Mouse (Mus musculus) erythroblast, embryonic 14.5 days (primary cell): ENCODE results near the gene Dock1. TPM values are rescaled to one million over a fixed set of nuclear protein-coding genes. Genes with fewer than 3 reads are reported as not detected.

ENCODE experiments used
- H3K27me3 ChIP-seq: 2 replicates; pipeline ENCODE4 v1.6.1; 2012; ENCODE audit warnings: inconsistent platforms; ENCODE audit not compliant: control insufficient read depth
- H3K36me3 ChIP-seq: 2 replicates; pipeline ENCODE4 v1.6.1; 2012; ENCODE audit warnings: mild to moderate bottlenecking, inconsistent platforms; ENCODE audit not compliant: control insufficient read depth
- H3K4me1 ChIP-seq: 2 replicates; pipeline ENCODE4 v1.6.1; 2012; ENCODE audit warnings: inconsistent platforms; ENCODE audit not compliant: control insufficient read depth
- H3K4me3 ChIP-seq: replicated peaks from 2 replicates; pipeline ENCODE3; 2012; ENCODE audit warnings: moderate library complexity, mild to moderate bottlenecking, inconsistent platforms
- H3K9me3 ChIP-seq: 2 replicates; pipeline ENCODE4 v1.6.1; 2012; ENCODE audit warnings: low read length, inconsistent platforms, mixed read lengths; ENCODE audit not compliant: control insufficient read depth
- GATA1 ChIP-seq: IDR thresholded peaks from 2 replicates; pipeline ENCODE4 v1.6.1; 2012; ENCODE audit warnings: low read length, inconsistent platforms, mixed read lengths
- TAL1 ChIP-seq: IDR thresholded peaks from 3 replicates; pipeline ENCODE4 v1.6.1; 2012; ENCODE audit warnings: low read length, inconsistent platforms, mixed read lengths
- polyA plus RNA-seq: library from polyadenylated mRNA; stranded (reverse); fragments of >175 nt; gene quantifications from 2 replicates; pipeline ENCODE4 v1.2.3, GENCODE M21; 2012

Gene Dock1
- polyA plus RNA-seq, 1 experiment = not detected

GRCm38 (mm10) chr7:134883516-134883915 is 213.1 kb downstream of the Dock1 start:
- H3K4me1 ChIP-seq = no peaks in the 10 kb centered on the region
- no peak for TF ChIP-seq GATA1
- TF ChIP-seq TAL1 = no peak
- no peak overlapping the region for H3K4me3 ChIP-seq
- H3K27me3 ChIP-seq = no peaks in the 10 kb centered on the region
- H3K9me3 ChIP-seq = no peaks in the 10 kb centered on the region
- H3K36me3 ChIP-seq = no peaks in the 10 kb centered on the region

- TF ChIP-seq TAL1 (no peak), GATA1 (no peak)
- Histone ChIP-seq H3K36me3 (no peaks in the 10 kb centered on the region), H3K9me3 (no peaks in the 10 kb centered on the region)
These were observed 222.0 kb downstream of the Dock1 start for GRCm38 (mm10) chr7:134892449-134892871.

GRCm38 (mm10) chr7:134892972-134893371 is 222.5 kb downstream of the Dock1 start:
- TF ChIP-seq TAL1 (no peak), GATA1 (no peak)
- Histone ChIP-seq H3K4me1 (no peaks in the 10 kb centered on the region), H3K27me3 (no peaks in the 10 kb centered on the region), H3K9me3 (no peaks in the 10 kb centered on the region), H3K36me3 (no peaks in the 10 kb centered on the region), H3K4me3 (no peak overlapping the region)

More at GRCm38 (mm10) chr7:134892449-134892871, 222.0 kb downstream of the Dock1 start:
- no peaks in the 10 kb centered on the region for H3K4me1 ChIP-seq
- H3K4me3 ChIP-seq = no peak overlapping the region
- H3K27me3 ChIP-seq = no peaks in the 10 kb centered on the region

- Histone ChIP-seq H3K36me3 (no peaks in the 10 kb centered on the region), H3K27me3 (no peaks in the 10 kb centered on the region), H3K4me1 (no peaks in the 10 kb centered on the region), H3K9me3 (no peaks in the 10 kb centered on the region), H3K4me3 (no peak overlapping the region)
- TF ChIP-seq TAL1 = no peak
- no peak for TF ChIP-seq GATA1
These were observed 224.2 kb downstream of the Dock1 start for GRCm38 (mm10) chr7:134894604-134895003.

- Histone ChIP-seq H3K27me3 (no peaks in the 10 kb centered on the region), H3K4me3 (no peak overlapping the region), H3K4me1 (no peaks in the 10 kb centered on the region), H3K9me3 (no peaks in the 10 kb centered on the region), H3K36me3 (no peaks in the 10 kb centered on the region)
- TF ChIP-seq GATA1 (no peak), TAL1 (no peak)
These were observed 229.0 kb downstream of the Dock1 start for GRCm38 (mm10) chr7:134899462-134899861.

- no peaks in the 10 kb centered on the region for H3K27me3 ChIP-seq
- H3K36me3 ChIP-seq = no peaks in the 10 kb centered on the region
- TF ChIP-seq TAL1 (no peak), GATA1 (no peak)
- H3K4me3 ChIP-seq = no peak overlapping the region
- H3K4me1 ChIP-seq = no peaks in the 10 kb centered on the region
- no peaks in the 10 kb centered on the region for H3K9me3 ChIP-seq
These were observed 231.5 kb downstream of the Dock1 start for GRCm38 (mm10) chr7:134901992-134902391.

GRCm38 (mm10) chr7:134931886-134932285 is 261.4 kb downstream of the Dock1 start:
- H3K4me3 ChIP-seq = no peak overlapping the region
- TF ChIP-seq TAL1 = no peak
- TF ChIP-seq GATA1 = no peak
- H3K4me1 ChIP-seq = no peaks in the 10 kb centered on the region
- no peaks in the 10 kb centered on the region for H3K9me3 ChIP-seq
- peaks cover 6% of the 10 kb centered on the region for H3K27me3 ChIP-seq
- H3K36me3 ChIP-seq = no peaks in the 10 kb centered on the region

- Histone ChIP-seq H3K4me3 (no peak overlapping the region), H3K27me3 (peaks cover 27% of the 10 kb centered on the region), H3K9me3 (no peaks in the 10 kb centered on the region)
These were observed 267.0 kb downstream of the Dock1 start for GRCm38 (mm10) chr7:134937471-134937926.

GRCm38 (mm10) chr7:134937927-134938609 is 267.6 kb downstream of the Dock1 start, which contains the start of gene Fam196a:
Fam196a (minus strand) TSS chr7:134938430.
- H3K9me3 ChIP-seq = no peaks in the 10 kb centered on the region
- H3K4me3 ChIP-seq = no peak within 1 kb of the TSS
- no peaks in the 10 kb centered on the region for H3K4me1 ChIP-seq
- no peak for TF ChIP-seq TAL1
- no peak for TF ChIP-seq GATA1
- H3K27me3 ChIP-seq = peaks cover 27% of the 10 kb centered on the region
- H3K36me3 ChIP-seq = no peaks in the 10 kb centered on the region

More at GRCm38 (mm10) chr7:134937471-134937926, 267.0 kb downstream of the Dock1 start:
- H3K36me3 ChIP-seq = no peaks in the 10 kb centered on the region
- H3K4me1 ChIP-seq = no peaks in the 10 kb centered on the region
- no peak for TF ChIP-seq TAL1
- TF ChIP-seq GATA1 = no peak
